Mouse (Mus musculus): ENCODE measurements around the gene Obp2a. TPM values are rescaled to one million over a fixed set of nuclear protein-coding genes. Genes with fewer than 3 reads are reported as not detected.

Obp2a gene
- polyA plus RNA-seq, 1 experiment from 2014 or later = not detected

DNA sequence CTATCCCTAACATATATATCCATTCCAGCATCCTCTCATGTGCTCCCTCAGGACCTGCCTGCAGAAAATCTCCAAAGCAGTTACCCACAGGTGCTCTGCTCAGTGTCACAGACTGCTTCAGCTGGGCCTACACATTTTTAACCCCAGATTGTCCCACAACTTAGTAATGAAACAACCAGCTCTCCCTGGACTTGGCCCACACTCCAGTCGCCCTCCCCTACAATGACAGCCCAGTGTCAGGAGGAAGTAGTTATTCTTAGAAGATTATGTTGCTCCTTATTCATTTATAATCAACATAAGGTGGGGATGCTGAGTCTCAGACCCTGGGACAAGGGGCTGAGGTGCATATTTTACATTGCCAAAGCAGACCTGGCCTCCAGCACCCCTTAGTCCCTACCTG, 41.8 kb downstream of the Obp2a start:
- WGBS = 46% methylated on average over 1 of the region's 1 CpGs
- no peaks in the 10 kb centered on the region for H3K4me1 ChIP-seq (replicated peaks; ENCODE audit: control insufficient read depth, insufficient read depth, low read length)
- H3K4me2 ChIP-seq (ENCODE audit: low read depth, low read length) = no peak overlapping the region

More for the DNA sequence above, 41.8 kb downstream of the Obp2a start:
- no peak overlapping the region for H3K4me3 ChIP-seq (ENCODE audit: low read length)
- no peak overlapping the region for H3K9ac ChIP-seq (ENCODE audit: low read length)
- H3K27me3 ChIP-seq (ENCODE audit: control insufficient read depth, insufficient read depth, low read depth, low read length) = no peaks in the 10 kb centered on the region
- H3K9me3 ChIP-seq (ENCODE audit: control insufficient read depth, low read length) = no peaks in the 10 kb centered on the region
- no peak for ATAC-seq (ENCODE audit: low read depth)
- H3K36me3 ChIP-seq (ENCODE audit: control insufficient read depth, insufficient read depth, low read length) = no peaks in the 10 kb centered on the region
- H3K27ac ChIP-seq (ENCODE audit: low read length) = no peak overlapping the region

Other genes starting within 250 kb of the Obp2a start
- 139 and 180 TPM in 2 replicates for gene Clic3, start 243.2 kb upstream of the Obp2a start, polyA plus RNA-seq (2015; fragmentation: Nextera tagmentation; extraction: Ambion mirVana)
- gene Paxx, start 238.9 kb upstream of the Obp2a start, polyA plus RNA-seq (2015; fragmentation: Nextera tagmentation; extraction: Ambion mirVana) = 37.9 and 44.8 TPM in 2 replicates
- 10.7 and 16.5 TPM in 2 replicates for gene Ptgds, start 230.0 kb upstream of the Obp2a start, polyA plus RNA-seq (2015; fragmentation: Nextera tagmentation; extraction: Ambion mirVana)
- not detected in 2 replicates for gene Lcn12, start 206.1 kb upstream of the Obp2a start, polyA plus RNA-seq (2015; fragmentation: Nextera tagmentation; extraction: Ambion mirVana)
- 80.8 and 81.1 TPM in 2 replicates for gene Fbxw5, start 199.3 kb upstream of the Obp2a start, polyA plus RNA-seq (2015; fragmentation: Nextera tagmentation; extraction: Ambion mirVana)
- 6.5 and 7.3 TPM in 2 replicates for gene C8g, start 198.3 kb upstream of the Obp2a start, polyA plus RNA-seq (2015; fragmentation: Nextera tagmentation; extraction: Ambion mirVana)
- 38.2 and 39.1 TPM in 2 replicates for gene Traf2, start 153.1 kb upstream of the Obp2a start, polyA plus RNA-seq (2015; fragmentation: Nextera tagmentation; extraction: Ambion mirVana)
- gene Edf1, start 142.2 kb upstream of the Obp2a start, polyA plus RNA-seq (2015; fragmentation: Nextera tagmentation; extraction: Ambion mirVana) = 319 and 355 TPM in 2 replicates
- 3.1 and 8.2 TPM in 2 replicates for gene Mamdc4, start 125.2 kb upstream of the Obp2a start, polyA plus RNA-seq (2015; fragmentation: Nextera tagmentation; extraction: Ambion mirVana)
- gene Phpt1, start 124.8 kb upstream of the Obp2a start, polyA plus RNA-seq (2015; fragmentation: Nextera tagmentation; extraction: Ambion mirVana) = 164 and 167 TPM in 2 replicates
- 0.21 TPM in 1 of 2 replicates, not detected in the other for gene Ajm1, start 118.3 kb upstream of the Obp2a start, polyA plus RNA-seq (2015; fragmentation: Nextera tagmentation; extraction: Ambion mirVana)
- gene Rabl6, start 91.5 kb upstream of the Obp2a start, polyA plus RNA-seq (2015; fragmentation: Nextera tagmentation; extraction: Ambion mirVana) = 60.7 and 61.8 TPM in 2 replicates
- 0.14 and 0.15 TPM in 2 replicates for gene Ccdc183, start 82.4 kb upstream of the Obp2a start, polyA plus RNA-seq (2015; fragmentation: Nextera tagmentation; extraction: Ambion mirVana)
- 30.5 and 35.6 TPM in 2 replicates for gene Tmem141, start 78.0 kb upstream of the Obp2a start, polyA plus RNA-seq (2015; fragmentation: Nextera tagmentation; extraction: Ambion mirVana)
- gene Fcna, start 72.0 kb upstream of the Obp2a start, polyA plus RNA-seq (2015; fragmentation: Nextera tagmentation; extraction: Ambion mirVana) = 3.5 and 10.6 TPM in 2 replicates
- gene Lcn8, start 46.9 kb upstream of the Obp2a start, polyA plus RNA-seq (2015; fragmentation: Nextera tagmentation; extraction: Ambion mirVana) = 0.33 TPM in 1 of 2 replicates, not detected in the other
- gene Lcn5, start 42.1 kb upstream of the Obp2a start, polyA plus RNA-seq (2015; fragmentation: Nextera tagmentation; extraction: Ambion mirVana) = not detected in 2 replicates
- gene Lcn6, start 23.3 kb upstream of the Obp2a start, polyA plus RNA-seq (2015; fragmentation: Nextera tagmentation; extraction: Ambion mirVana) = not detected in 2 replicates
- gene Lcn10, start 17.3 kb upstream of the Obp2a start, polyA plus RNA-seq (2015; fragmentation: Nextera tagmentation; extraction: Ambion mirVana) = not detected in 2 replicates
- 60.2 and 63.4 TPM in 2 replicates for gene Bmyc, start 6.7 kb downstream of the Obp2a start, polyA plus RNA-seq (2015; fragmentation: Nextera tagmentation; extraction: Ambion mirVana)
- gene Obp2b, start 37.0 kb downstream of the Obp2a start, polyA plus RNA-seq (2015; fragmentation: Nextera tagmentation; extraction: Ambion mirVana) = not detected in 2 replicates
- not detected in 2 replicates for gene Lcn3, start 65.5 kb downstream of the Obp2a start, polyA plus RNA-seq (2015; fragmentation: Nextera tagmentation; extraction: Ambion mirVana)
- gene Lcn11, start 77.0 kb downstream of the Obp2a start, polyA plus RNA-seq (2015; fragmentation: Nextera tagmentation; extraction: Ambion mirVana) = not detected in 2 replicates
- not detected in 2 replicates for gene Gm13539, start 82.2 kb downstream of the Obp2a start, polyA plus RNA-seq (2015; fragmentation: Nextera tagmentation; extraction: Ambion mirVana)
- gene Glt6d1, start 115.8 kb downstream of the Obp2a start, polyA plus RNA-seq (2015; fragmentation: Nextera tagmentation; extraction: Ambion mirVana) = not detected in 2 replicates
- not detected in 2 replicates for gene Lcn9, start 123.1 kb downstream of the Obp2a start, polyA plus RNA-seq (2015; fragmentation: Nextera tagmentation; extraction: Ambion mirVana)
- not detected in 2 replicates for gene Sohlh1, start 147.2 kb downstream of the Obp2a start, polyA plus RNA-seq (2015; fragmentation: Nextera tagmentation; extraction: Ambion mirVana)
- 0.24 and 0.46 TPM in 2 replicates for gene Kcnt1, start 163.7 kb downstream of the Obp2a start, polyA plus RNA-seq (2015; fragmentation: Nextera tagmentation; extraction: Ambion mirVana)